In genomic region chr17:85664618-85665320, GRCm38 (mm10) we compare ENCODE assay signal across 7 mouse cellular contexts. TPM values are rescaled to one million over a fixed set of nuclear protein-coding genes. Genes with fewer than 3 reads are reported as not detected.
DNase-seq lines count a peak whose midpoint lies in the region; ATAC-seq and TF ChIP-seq lines count a peak whose summit lies in the region.

No protein-coding gene starts in this region.

- no peaks in the 10 kb centered on the region for H3K36me3 ChIP-seq in hindbrain, embryonic 15.5 days

- no peaks in the 10 kb centered on the region for H3K9me3 ChIP-seq in hindbrain, embryonic 15.5 days

- no peak overlapping the region for H3K27ac ChIP-seq in gastrocnemius, adult 2 months
- H3K27ac ChIP-seq in hindbrain, embryonic 15.5 days (replicated peaks): no peak overlapping the region

- peak; percentile 81 for DNase-seq in adipocyte (ENCODE audit: low spot score)
- DNase-seq in cerebellum, postnatal 36 days: peak; percentile 64 to 68
- peak; percentile 79 for DNase-seq in gastrocnemius, adult 2 months
- peak; percentile 54 to 69 for DNase-seq in layer of hippocampus, postnatal 25 days (ENCODE audit: extremely low spot score in 1 of 2, low spot score in 1 of 2)
- peak; percentile 68 for DNase-seq in lung, postnatal 25 days (ENCODE audit: low spot score)
- DNase-seq in right cerebral cortex, adult 2 months (ENCODE audit: low spot score in 2 of 2): peak; percentile 73 to 79

- peaks cover 42% of the 10 kb centered on the region for H3K27me3 ChIP-seq in hindbrain, embryonic 15.5 days

- intact Hi-C loops in gastrocnemius, adult 2 months (cut with DNase I): loop anchor here (1.0 kb wide), 1 partner anchor 400 kb away; no protein-coding TSS in a partner anchor

- H3K9ac ChIP-seq in hindbrain, embryonic 15.5 days: no peak overlapping the region

- H3K4me2 ChIP-seq in hindbrain, embryonic 15.5 days: peak overlapping the region; percentile 56

- peak; percentile 78 for TF ChIP-seq CTCF in gastrocnemius, adult 2 months (IDR thresholded peaks at IDR 0.05)

- ATAC-seq in hindbrain, embryonic 15.5 days (ENCODE audit: low FRiP score, low read depth): peak; percentile 91

- H3K4me3 ChIP-seq in gastrocnemius, adult 2 months: peak overlapping the region; percentile 61
- peak overlapping the region; percentile 27 for H3K4me3 ChIP-seq in hindbrain, embryonic 15.5 days

- 2% methylated on average over 20 of the region's 20 CpGs for WGBS in hindbrain, embryonic 15.5 days

- H3K4me1 ChIP-seq in hindbrain, embryonic 15.5 days (replicated peaks): peaks cover 12% of the 10 kb centered on the region; the same call in 1 of the 2 replicates

RNA-seq across cellular contexts. Expression of gene Six2, which starts 23.3 kb away (rescaled TPM):
- total RNA-seq in gastrocnemius, adult 2 months (2021): 10 to 100 TPM; 10.6 to 29.0 TPM
- 0.96 and 1.0 TPM in 2 replicates for polyA plus RNA-seq in hindbrain, embryonic 15.5 days (2015; fragmentation: Nextera tagmentation; extraction: Ambion mirVana)
- under 1 TPM in 1 of 2 experiments, not detected in 1; 0.20 TPM for total RNA-seq in layer of hippocampus, postnatal 25 days (2021)

RNA-seq across cellular contexts. Expression of gene Six3, which starts 51.4 kb away (rescaled TPM):
- total RNA-seq in gastrocnemius, adult 2 months (2021): not detected
- 1.2 and 1.4 TPM in 2 replicates for polyA plus RNA-seq in hindbrain, embryonic 15.5 days (2015; fragmentation: Nextera tagmentation; extraction: Ambion mirVana)
- total RNA-seq in layer of hippocampus, postnatal 25 days (2021): under 1 TPM in 1 of 2 experiments, not detected in 1; 0.25 TPM

Comparison
In these comparisons a context has a peak if more than half of its experiments do, and no peak if none do; other contexts are left out.
1. RNA of gene Six2, which starts 23.3 kb away (total RNA-seq): 10.6 to 29.0 TPM in gastrocnemius, adult 2 months; 0.20 TPM in layer of hippocampus, postnatal 25 days; every median in the first group is over 4 times any median in the second.
2. Peak in every context shown above with its lines, with median percentiles within 50 percentile points of each other: DNase-seq.